Mouse (Mus musculus) CH12.LX (cell line): Measurements from ENCODE around the gene Spn. TPM values are rescaled to one million over a fixed set of nuclear protein-coding genes. Genes with fewer than 3 reads are reported as not detected.

Experiments
- DNase-seq: peaks from one replicate; pipeline ENCODE4 v3.0.0-alpha.2; 2013; ENCODE audit errors: extremely low read depth
- H3K27ac ChIP-seq: 2 replicates; pipeline ENCODE4 v1.5.1; 2012; ENCODE audit warnings: low read depth, mild to moderate bottlenecking, control low read depth, moderate library complexity; ENCODE audit not compliant: insufficient read depth
- H3K27me3 ChIP-seq: replicated peaks from 2 replicates; pipeline ENCODE3; 2012; ENCODE audit warnings: inconsistent platforms
- H3K36me3 ChIP-seq, 2 experiments: replicated peaks in 1 of 2; 2 replicates each; pipeline versions ENCODE3 to v1.6.1; 2012; ENCODE audit warnings: inconsistent platforms in 1 of 2, low read length in 1 of 2, mild to moderate bottlenecking in 1 of 2, mixed read lengths in 1 of 2, moderate library complexity in 1 of 2; ENCODE audit not compliant: control insufficient read depth in 1 of 2, insufficient read depth in 1 of 2
- H3K4me1 ChIP-seq, 2 experiments: 2 replicates each; pipeline ENCODE4 v1.6.1; 2012; ENCODE audit warnings: inconsistent platforms in 1 of 2, moderate library complexity in 1 of 2; ENCODE audit not compliant: insufficient read depth in 2 of 2, control insufficient read depth in 1 of 2
- H3K4me2 ChIP-seq: 2 replicates; pipeline ENCODE4 v1.6.1; 2012; ENCODE audit warnings: low read depth, mild to moderate bottlenecking, control low read depth; ENCODE audit not compliant: poor library complexity, insufficient read depth, severe bottlenecking
- H3K4me3 ChIP-seq, 3 experiments: fragments of 150-350 bp in 1 of 3; sonication (generic) in 1 of 3; replicated peaks in 1 of 3; 2 replicates each; pipeline versions ENCODE3 to v1.5.1; 2011 to 2012; ENCODE audit warnings: low read depth in 2 of 3, low read length in 2 of 3, mild to moderate bottlenecking in 2 of 3, moderate library complexity in 2 of 3, control low read depth in 1 of 3, improper control_type of control experiment in 1 of 3, inconsistent platforms in 1 of 3, mixed read lengths in 1 of 3; ENCODE audit not compliant: poor library complexity in 1 of 3
- H3K79me2 ChIP-seq: replicated peaks from 2 replicates; pipeline ENCODE4 v1.6.1; 2012; ENCODE audit warnings: mild to moderate bottlenecking, moderate library complexity; ENCODE audit not compliant: control insufficient read depth, poor library complexity, insufficient read depth, severe bottlenecking; ENCODE audit errors: extremely low read depth
- H3K9ac ChIP-seq: 2 replicates; pipeline ENCODE4 v1.6.1; 2012; ENCODE audit warnings: low read depth, mild to moderate bottlenecking, control low read depth, moderate library complexity; ENCODE audit not compliant: insufficient read depth
- H3K9me3 ChIP-seq: replicated peaks from 2 replicates; pipeline ENCODE3; 2012; ENCODE audit warnings: low read length, inconsistent platforms, mixed read lengths
- BHLHE40 ChIP-seq: IDR thresholded peaks from 2 replicates; pipeline ENCODE4 v1.6.1; 2011; ENCODE audit warnings: mild to moderate bottlenecking, low read depth, low read length, improper control_type of control experiment
- CHD2 ChIP-seq: IDR thresholded peaks from 2 replicates; pipeline ENCODE4 v1.6.1; 2011; ENCODE audit warnings: low read length, improper control_type of control experiment
- E2F4 ChIP-seq: IDR thresholded peaks from 2 replicates; pipeline ENCODE4 v1.6.1; 2011; ENCODE audit warnings: low read depth, low read length, improper control_type of control experiment; ENCODE audit not compliant: insufficient replicate concordance
- EP300 ChIP-seq: IDR thresholded peaks from 2 replicates; pipeline ENCODE4 v1.6.1; 2011; ENCODE audit warnings: low read length, improper control_type of control experiment
- GABPA ChIP-seq: IDR thresholded peaks from 2 replicates; pipeline ENCODE4 v1.6.1; 2012; ENCODE audit warnings: low read depth, low read length, improper control_type of control experiment, inconsistent platforms; ENCODE audit not compliant: insufficient replicate concordance
- IRF4 ChIP-seq: IDR thresholded peaks from 2 replicates; pipeline ENCODE4 v1.6.1; 2014; ENCODE audit warnings: low read depth, mild to moderate bottlenecking, inconsistent platforms, low read length, improper control_type of control experiment
- MAX ChIP-seq: IDR thresholded peaks from 2 replicates; pipeline ENCODE4 v1.6.1; 2011; ENCODE audit warnings: low read length, improper control_type of control experiment
- MAZ ChIP-seq: IDR thresholded peaks from 2 replicates; pipeline ENCODE4 v1.6.1; 2012; ENCODE audit warnings: low read depth, mild to moderate bottlenecking, inconsistent platforms, low read length, improper control_type of control experiment, moderate library complexity
- RCOR1 ChIP-seq: conservative IDR thresholded peaks from 2 replicates; pipeline ENCODE4 v1.6.1; 2012; ENCODE audit warnings: low read depth, mild to moderate bottlenecking, inconsistent platforms, low read length, improper control_type of control experiment
- UBTF ChIP-seq: IDR thresholded peaks from 2 replicates; pipeline ENCODE4 v1.6.1; 2012; ENCODE audit warnings: low read depth, mild to moderate bottlenecking, inconsistent platforms, low read length, improper control_type of control experiment, moderate library complexity
- ZNF384 ChIP-seq: IDR thresholded peaks from 2 replicates; pipeline ENCODE4 v1.6.1; 2012; ENCODE audit warnings: low read depth, low read length, improper control_type of control experiment, inconsistent platforms
- dilution Hi-C: fragments of 300-500 bp; cut with MboI; formaldehyde crosslinking; loops from 2 replicates; pipeline ENCODE4 v1.14.3; 2020; ENCODE audit warnings: low sequenced_read_pairs; ENCODE audit not compliant: extremely low pct_unique_long_range_greater_than_20kb, extremely low pct_ligation_motif_present
- in situ Hi-C: fragments of 300-500 bp; cut with MboI; formaldehyde crosslinking; loops from 3 replicates; pipeline ENCODE4 v1.14.3; 2019; ENCODE audit warnings: low sequenced_read_pairs, low pct_ligation_motif_present, low pct_unique_long_range_greater_than_20kb, mixed read lengths
- polyA plus RNA-seq: library from polyadenylated mRNA; unstranded; fragments of >175 nt; gene quantifications from 2 replicates; pipeline ENCODE4 v1.2.1, GENCODE M21; 2012; ENCODE audit warnings: low read depth; ENCODE audit not compliant: insufficient read length
- total RNA-seq, 2 experiments: library from RNA; depleted of rRNA; stranded (reverse); fragments of 300-350 nt in 1 of 2; fragments of >200 nt in 1 of 2; gene quantifications; 2 replicates each; pipeline ENCODE4 v1.2.3; 2012 to 2014

Spn gene
- total and polyA plus RNA-seq, 3 experiments, result 2.4 to 16.3 (median 3.3) TPM

DNA sequence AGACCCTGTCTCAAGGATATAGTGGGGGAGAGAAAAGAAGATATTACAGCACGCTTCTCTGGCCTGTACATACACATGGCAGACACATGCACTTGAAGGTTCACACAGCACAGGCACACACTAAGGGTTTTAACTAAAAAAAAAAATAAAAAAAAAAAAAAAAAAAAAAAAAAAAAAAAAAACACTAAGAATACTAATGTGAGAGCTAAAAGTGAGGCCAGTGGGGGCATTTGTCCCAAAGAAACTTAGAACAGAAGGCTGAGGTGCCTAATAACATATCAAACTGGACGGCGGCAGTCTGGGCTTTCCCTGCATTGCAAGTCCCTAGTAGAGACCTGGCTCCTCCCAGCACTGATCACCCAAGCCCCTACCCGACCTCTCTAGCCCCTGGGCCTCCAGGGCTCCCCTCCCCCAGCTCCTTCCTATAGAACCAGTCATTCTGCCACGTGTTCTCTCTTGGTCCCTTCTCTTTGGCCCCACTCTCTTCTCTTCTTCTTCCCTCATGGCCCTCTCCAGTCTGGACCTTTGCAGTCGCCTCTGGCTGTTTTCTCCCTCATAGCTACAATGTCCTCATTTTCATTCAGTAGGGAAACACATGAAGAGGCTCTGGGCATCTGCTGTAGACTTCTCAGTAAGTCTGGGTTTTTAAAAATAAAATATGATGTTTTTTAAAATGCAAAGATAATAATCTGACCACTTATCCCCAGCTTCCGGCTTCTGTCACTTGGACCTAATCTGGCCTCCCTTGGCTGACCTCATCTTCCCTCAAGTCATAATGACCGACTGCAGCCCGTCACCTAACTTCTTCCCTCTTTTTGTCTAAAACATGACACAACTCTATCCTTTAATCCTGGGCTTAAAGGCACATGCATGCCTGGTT is 8.0 kb upstream of the Spn start:
- Histone ChIP-seq H3K79me2 (no peaks in the 10 kb centered on the region), H3K9ac (no peak overlapping the region), H3K4me2 (no peak overlapping the region), H3K27me3 (no peaks in the 10 kb centered on the region), H3K9me3 (peaks cover 2% of the 10 kb centered on the region), H3K4me1 (peaks cover 5 to 15% of the 10 kb centered on the region in 2 experiments), H3K36me3 (no peaks in the 10 kb centered on the region), H3K27ac (no peak overlapping the region), H3K4me3 (no peak overlapping the region)
- DNase-seq, result no peak
- dilution Hi-C loops, result no loop called here
- TF ChIP-seq ZNF384 (peak; percentile 69), CHD2 (no peak)
- in situ Hi-C loops, result no loop called here

DNA sequence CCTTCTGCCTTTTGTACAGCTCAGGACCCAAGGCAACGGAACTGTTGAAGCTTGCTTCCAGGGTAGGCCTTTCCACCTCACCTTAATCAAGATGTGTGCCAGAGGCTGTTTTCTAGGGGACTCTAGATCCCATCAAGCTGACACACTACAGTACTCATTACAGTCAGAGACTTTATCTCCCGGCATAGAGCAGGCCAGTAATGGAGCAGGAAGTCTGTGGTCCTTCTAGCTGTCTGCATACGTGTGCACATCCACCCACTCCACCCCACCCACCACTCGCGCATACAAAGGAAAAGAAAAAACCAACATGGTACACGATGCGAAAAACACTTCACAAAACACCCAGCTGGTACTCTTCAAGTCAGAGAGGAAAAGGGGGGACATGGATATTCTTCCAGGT is 6.8 kb upstream of the Spn start:
- Histone ChIP-seq H3K79me2 (no peaks in the 10 kb centered on the region), H3K4me3 (no peak overlapping the region), H3K27ac (no peak overlapping the region), H3K4me1 (peaks cover 5 to 15% of the 10 kb centered on the region in 2 experiments), H3K4me2 (no peak overlapping the region), H3K36me3 (no peaks in the 10 kb centered on the region), H3K9me3 (no peaks in the 10 kb centered on the region), H3K27me3 (no peaks in the 10 kb centered on the region), H3K9ac (no peak overlapping the region)
- TF ChIP-seq GABPA, result no peak
- TF ChIP-seq MAZ, result no peak
- no peak for TF ChIP-seq E2F4
- in situ Hi-C loops, result no loop called here
- DNase-seq, result no peak
- dilution Hi-C loops, result no loop called here

DNA sequence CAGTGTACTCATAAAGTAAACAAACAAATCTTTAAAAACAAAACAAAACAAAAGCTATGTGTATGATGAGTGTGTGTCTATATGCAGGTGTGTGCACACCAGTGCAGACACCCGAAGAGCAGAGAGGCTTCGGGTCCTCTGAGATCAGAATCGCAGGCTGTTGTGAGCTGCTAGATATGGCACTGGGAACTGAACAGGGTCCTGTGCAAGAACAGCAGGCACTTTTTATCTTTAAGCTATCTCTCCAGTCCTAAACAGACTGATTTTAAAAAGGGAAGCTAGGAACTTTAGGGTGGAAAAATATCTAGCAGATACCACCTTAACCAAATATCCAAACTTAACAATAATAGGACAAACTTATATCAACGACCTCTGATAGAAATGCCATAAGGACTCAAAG is 5.0 kb upstream of the Spn start:
- dilution Hi-C loops, result no loop called here
- TF ChIP-seq UBTF (no peak), BHLHE40 (no peak), MAX (no peak), RCOR1 (no peak), IRF4 (no peak), EP300 (no peak)
- TF ChIP-seq, all 38 proteins: peak for 0
- Histone ChIP-seq H3K36me3 (no peaks in the 10 kb centered on the region), H3K79me2 (no peaks in the 10 kb centered on the region), H3K4me2 (no peak overlapping the region), H3K9me3 (no peaks in the 10 kb centered on the region), H3K27ac (no peak overlapping the region), H3K4me1 (peaks cover 5 to 19% of the 10 kb centered on the region in 2 experiments), H3K27me3 (no peaks in the 10 kb centered on the region), H3K9ac (no peak overlapping the region), H3K4me3 (no peak overlapping the region)
- in situ Hi-C loops, result no loop called here
- DNase-seq, result no peak
